Mouse (Mus musculus): ENCODE measurements around the gene Ms4a7. TPM values are rescaled to one million over a fixed set of nuclear protein-coding genes. Genes with fewer than 3 reads are reported as not detected.

Gene Ms4a7
- 1.2 and 2.0 TPM in 2 replicates for polyA plus RNA-seq (2012; rRNA removed)

DNA sequence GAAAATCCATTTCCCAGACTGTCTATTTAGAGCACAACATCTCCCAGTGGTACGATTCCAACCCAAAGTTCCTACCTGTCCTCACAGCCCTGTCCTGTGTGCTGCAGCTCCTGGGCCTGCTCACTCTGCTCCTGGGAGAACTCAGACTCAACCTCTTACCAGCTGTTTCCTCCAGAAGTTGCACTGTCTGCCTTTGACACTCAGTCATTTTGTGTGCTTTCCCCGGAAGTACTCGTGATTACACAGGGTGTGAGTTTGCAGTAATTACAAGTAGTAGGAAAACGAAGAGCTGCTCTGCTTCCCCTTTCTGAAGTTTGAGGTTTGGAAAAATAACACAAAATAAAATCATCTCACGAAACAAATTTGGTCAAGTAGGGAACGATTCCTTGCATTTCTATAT lies at the start of gene Ms4a7:
Gene Ms4a7, minus strand, starts transcription at position 215 of the 400 bp plus-strand sequence.
- DNase-seq: no peak
- TF ChIP-seq POLR2A (IDR thresholded peaks at IDR 0.05; ENCODE audit: low read depth, low read length) (no peak), CTCF (conservative IDR thresholded peaks at IDR 0.05; ENCODE audit: insufficient read depth, insufficient read length, low read depth, low read length) (no peak)
- WGBS: 76% methylated on average over 6 of the region's 6 CpGs
- Histone ChIP-seq H3K36me3 (ENCODE audit: control insufficient read depth, insufficient read depth, low read length) (no peaks in the 10 kb centered on the region), H3K27ac (ENCODE audit: insufficient read depth, low read depth, low read length) (no peak within 1 kb of the TSS), H3K4me1 (ENCODE audit: control insufficient read depth, insufficient read depth, low read length) (no peaks in the 10 kb centered on the region), H3K4me3 (ENCODE audit: insufficient read depth, low read depth, low read length) (no peak within 1 kb of the TSS), H3K27me3 (replicated peaks; ENCODE audit: control insufficient read depth, insufficient read depth, low read length) (no peaks in the 10 kb centered on the region)

DNA sequence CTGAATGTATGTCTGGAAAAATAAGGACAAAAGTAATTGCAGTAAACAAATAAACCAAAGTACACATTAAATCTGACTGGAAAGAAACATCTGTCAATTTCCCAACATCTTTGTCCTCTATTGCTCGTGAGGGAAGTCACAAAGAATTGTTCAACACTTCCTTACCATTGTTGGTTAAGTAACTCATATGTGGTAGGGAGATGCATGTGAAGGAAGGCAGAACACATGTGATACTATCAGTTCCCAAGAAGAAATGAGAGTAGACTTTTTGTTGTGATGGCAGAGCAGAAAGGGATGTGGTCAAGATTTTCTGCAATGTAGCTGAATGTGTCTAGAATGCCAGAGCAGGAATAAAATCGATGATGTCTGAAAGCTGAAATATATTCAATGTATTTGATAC lies 40.5 kb upstream of the Ms4a7 start:
- 69% methylated on average over 2 of the region's 2 CpGs for WGBS
- Histone ChIP-seq H3K27ac (ENCODE audit: insufficient read depth, low read depth, low read length) (no peak overlapping the region), H3K27me3 (replicated peaks; ENCODE audit: control insufficient read depth, insufficient read depth, low read length) (no peaks in the 10 kb centered on the region; the same call in 1 of the 2 replicates), H3K4me1 (ENCODE audit: control insufficient read depth, insufficient read depth, low read length) (no peaks in the 10 kb centered on the region), H3K4me3 (ENCODE audit: insufficient read depth, low read depth, low read length) (no peak overlapping the region), H3K36me3 (ENCODE audit: control insufficient read depth, insufficient read depth, low read length) (no peaks in the 10 kb centered on the region)
- TF ChIP-seq POLR2A (IDR thresholded peaks at IDR 0.05; ENCODE audit: low read depth, low read length) (no peak), CTCF (conservative IDR thresholded peaks at IDR 0.05; ENCODE audit: insufficient read depth, insufficient read length, low read depth, low read length) (no peak)
- no peak for DNase-seq

DNA sequence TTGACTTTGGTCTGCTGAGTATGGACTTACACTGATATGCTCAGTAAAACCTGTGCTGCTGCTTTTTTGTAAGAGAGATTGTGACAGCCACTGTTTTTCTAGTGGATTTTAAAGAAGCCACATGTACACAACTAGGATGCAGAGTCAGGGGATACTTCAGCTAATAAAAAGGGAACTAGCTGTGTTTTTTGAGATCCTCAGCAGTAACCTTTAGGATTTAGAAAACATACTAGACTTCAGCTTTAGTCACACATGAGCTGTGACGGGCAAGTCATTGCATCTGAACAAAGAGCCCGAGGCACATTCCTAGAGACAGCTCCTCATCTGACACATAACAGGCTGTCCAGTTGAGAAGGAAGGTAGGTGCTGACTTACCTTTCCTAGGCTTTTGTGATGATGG lies 39.3 kb upstream of the Ms4a7 start, which contains the start of gene Ms4a4a:
Gene Ms4a4a, plus strand, starts transcription at position 251 of the 400 bp plus-strand sequence.
- no peak for DNase-seq
- TF ChIP-seq CTCF (conservative IDR thresholded peaks at IDR 0.05; ENCODE audit: insufficient read depth, insufficient read length, low read depth, low read length) (no peak), POLR2A (IDR thresholded peaks at IDR 0.05; ENCODE audit: low read depth, low read length) (no peak)
- Histone ChIP-seq H3K4me1 (ENCODE audit: control insufficient read depth, insufficient read depth, low read length) (no peaks in the 10 kb centered on the region), H3K36me3 (ENCODE audit: control insufficient read depth, insufficient read depth, low read length) (no peaks in the 10 kb centered on the region), H3K4me3 (ENCODE audit: insufficient read depth, low read depth, low read length) (no peak within 1 kb of the TSS), H3K27ac (ENCODE audit: insufficient read depth, low read depth, low read length) (no peak within 1 kb of the TSS), H3K27me3 (replicated peaks; ENCODE audit: control insufficient read depth, insufficient read depth, low read length) (no peaks in the 10 kb centered on the region; the same call in 1 of the 2 replicates)
- WGBS: 71% methylated on average over 2 of the region's 2 CpGs

DNA sequence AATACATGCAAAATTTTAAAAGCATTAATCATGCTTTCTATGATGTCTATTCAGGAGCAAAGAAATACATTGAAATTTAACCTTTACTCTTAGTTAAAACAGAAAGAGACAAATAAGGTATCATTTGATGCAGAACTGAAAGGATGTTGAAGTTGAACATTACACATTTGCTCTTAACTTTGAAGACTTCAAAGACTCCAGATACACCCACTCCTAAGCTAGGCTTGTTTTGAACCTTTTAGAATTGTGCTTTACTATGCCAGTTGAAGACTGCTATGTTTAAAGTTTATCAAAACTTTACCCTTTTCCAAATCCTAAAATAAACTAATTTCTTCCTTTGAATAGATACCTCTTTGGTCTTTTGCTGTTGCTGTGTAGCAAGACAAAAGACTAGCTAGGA lies 35.2 kb upstream of the Ms4a7 start:
- H3K27me3 ChIP-seq (replicated peaks; ENCODE audit: control insufficient read depth, insufficient read depth, low read length): no peaks in the 10 kb centered on the region
- H3K27ac ChIP-seq (ENCODE audit: insufficient read depth, low read depth, low read length): no peak overlapping the region
- H3K36me3 ChIP-seq (ENCODE audit: control insufficient read depth, insufficient read depth, low read length): no peaks in the 10 kb centered on the region
- H3K4me3 ChIP-seq (ENCODE audit: insufficient read depth, low read depth, low read length): no peak overlapping the region
- no peaks in the 10 kb centered on the region for H3K4me1 ChIP-seq (ENCODE audit: control insufficient read depth, insufficient read depth, low read length)
- no peak for TF ChIP-seq CTCF (conservative IDR thresholded peaks at IDR 0.05; ENCODE audit: insufficient read depth, insufficient read length, low read depth, low read length)
- no peak for TF ChIP-seq POLR2A (IDR thresholded peaks at IDR 0.05; ENCODE audit: low read depth, low read length)
- DNase-seq: no peak

DNA sequence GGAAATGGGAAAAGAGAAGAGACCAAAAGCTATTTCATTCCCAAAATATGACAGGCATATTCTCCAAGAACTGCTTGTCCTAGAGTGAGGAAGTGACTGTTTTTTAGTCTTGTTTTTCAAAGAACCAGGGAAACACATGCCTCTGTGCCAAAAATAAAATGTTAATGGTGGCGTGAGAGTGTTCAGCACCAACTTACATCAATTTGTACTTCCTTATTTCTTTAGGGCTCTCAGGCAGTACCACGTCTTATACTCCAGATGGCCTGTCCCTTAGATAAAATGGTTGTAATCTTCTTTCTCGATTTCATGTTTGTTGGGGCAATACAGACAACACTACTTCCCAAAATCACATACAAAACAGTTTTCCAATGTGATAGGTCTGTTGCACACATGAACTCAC lies 32.4 kb upstream of the Ms4a7 start:
- DNase-seq: no peak
- H3K4me1 ChIP-seq (ENCODE audit: control insufficient read depth, insufficient read depth, low read length): no peaks in the 10 kb centered on the region
- 82% methylated on average over 3 of the region's 3 CpGs for whole genome bisulfite sequencing
- no peaks in the 10 kb centered on the region for H3K36me3 ChIP-seq (ENCODE audit: control insufficient read depth, insufficient read depth, low read length)
- no peak overlapping the region for H3K4me3 ChIP-seq (ENCODE audit: insufficient read depth, low read depth, low read length)
- H3K27me3 ChIP-seq (replicated peaks; ENCODE audit: control insufficient read depth, insufficient read depth, low read length): no peaks in the 10 kb centered on the region
- no peak overlapping the region for H3K27ac ChIP-seq (ENCODE audit: insufficient read depth, low read depth, low read length)
- TF ChIP-seq CTCF (conservative IDR thresholded peaks at IDR 0.05; ENCODE audit: insufficient read depth, insufficient read length, low read depth, low read length) (no peak), POLR2A (IDR thresholded peaks at IDR 0.05; ENCODE audit: low read depth, low read length) (no peak)

DNA sequence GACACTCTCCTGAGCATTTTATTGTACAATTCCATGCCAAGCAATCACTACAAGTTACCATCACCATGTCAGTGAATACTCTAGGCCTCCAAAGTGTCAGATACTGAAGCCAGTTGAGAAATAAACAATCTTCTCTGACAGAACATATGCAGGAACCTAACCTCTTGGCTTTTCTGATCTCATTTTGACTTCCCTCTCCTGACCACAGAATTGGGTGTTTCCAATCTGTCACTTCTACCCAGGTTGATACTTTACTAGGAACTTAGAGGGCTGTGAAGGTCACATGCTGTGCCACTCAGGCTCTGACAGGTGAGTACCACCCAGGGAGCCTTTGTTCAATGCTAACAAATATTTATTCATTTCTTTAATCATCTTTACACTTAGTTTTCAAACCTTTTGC lies 26.1 kb upstream of the Ms4a7 start:
- no peak overlapping the region for H3K27ac ChIP-seq (ENCODE audit: insufficient read depth, low read depth, low read length)
- H3K4me3 ChIP-seq (ENCODE audit: insufficient read depth, low read depth, low read length): no peak overlapping the region
- no peaks in the 10 kb centered on the region for H3K27me3 ChIP-seq (replicated peaks; ENCODE audit: control insufficient read depth, insufficient read depth, low read length)
- no peaks in the 10 kb centered on the region for H3K4me1 ChIP-seq (ENCODE audit: control insufficient read depth, insufficient read depth, low read length)
- DNase-seq: no peak
- H3K36me3 ChIP-seq (ENCODE audit: control insufficient read depth, insufficient read depth, low read length): no peaks in the 10 kb centered on the region
- no peak for TF ChIP-seq POLR2A (IDR thresholded peaks at IDR 0.05; ENCODE audit: low read depth, low read length)
- TF ChIP-seq CTCF (conservative IDR thresholded peaks at IDR 0.05; ENCODE audit: insufficient read depth, insufficient read length, low read depth, low read length): no peak

DNA sequence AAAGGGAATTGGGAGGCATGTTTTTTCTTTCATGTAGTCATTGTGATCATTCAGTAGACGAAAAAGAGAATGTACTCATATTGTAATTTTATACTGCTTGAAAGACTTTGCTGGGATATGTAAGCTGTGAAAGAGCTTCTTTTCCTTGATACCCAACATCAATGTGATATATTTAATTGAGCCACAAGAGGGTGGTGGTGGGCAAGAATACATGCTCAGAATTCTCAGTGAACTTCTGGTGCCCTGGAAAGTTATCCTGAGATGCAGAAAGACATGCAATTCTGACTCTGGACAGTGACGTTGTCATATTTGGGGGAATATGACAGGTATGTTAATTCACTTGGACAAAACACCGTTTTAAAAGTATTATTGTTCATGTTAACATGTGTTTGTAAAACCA lies 24.2 kb upstream of the Ms4a7 start:
- H3K4me1 ChIP-seq (ENCODE audit: control insufficient read depth, insufficient read depth, low read length): no peaks in the 10 kb centered on the region
- TF ChIP-seq POLR2A (IDR thresholded peaks at IDR 0.05; ENCODE audit: low read depth, low read length) (no peak), CTCF (conservative IDR thresholded peaks at IDR 0.05; ENCODE audit: insufficient read depth, insufficient read length, low read depth, low read length) (no peak)

DNA sequence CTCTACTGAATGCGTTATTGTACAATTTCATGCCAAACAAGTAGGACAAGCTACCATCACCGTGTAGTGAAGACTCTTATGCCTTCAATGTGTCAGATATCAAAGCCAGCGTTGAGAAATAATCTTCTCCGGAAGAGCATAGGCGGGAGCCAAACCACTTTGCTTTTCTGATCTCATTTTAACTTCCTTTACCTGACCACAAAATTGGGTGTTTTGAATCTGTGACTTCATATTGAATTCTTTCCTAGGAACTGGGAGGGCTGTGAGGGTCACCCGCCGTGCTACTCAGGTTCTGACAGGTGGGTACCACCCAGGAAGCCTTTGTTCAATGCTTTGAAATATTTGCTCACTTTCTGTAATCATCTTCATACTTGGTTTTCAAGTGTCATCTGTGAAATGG lies 19.8 kb upstream of the Ms4a7 start:
- no peak overlapping the region for H3K27ac ChIP-seq (ENCODE audit: insufficient read depth, low read depth, low read length)
- H3K4me3 ChIP-seq (ENCODE audit: insufficient read depth, low read depth, low read length): no peak overlapping the region
- no peaks in the 10 kb centered on the region for H3K27me3 ChIP-seq (replicated peaks; ENCODE audit: control insufficient read depth, insufficient read depth, low read length)
- TF ChIP-seq CTCF (conservative IDR thresholded peaks at IDR 0.05; ENCODE audit: insufficient read depth, insufficient read length, low read depth, low read length) (no peak), POLR2A (IDR thresholded peaks at IDR 0.05; ENCODE audit: low read depth, low read length) (no peak)
- no peaks in the 10 kb centered on the region for H3K4me1 ChIP-seq (ENCODE audit: control insufficient read depth, insufficient read depth, low read length)
- no peak for DNase-seq
- no peaks in the 10 kb centered on the region for H3K36me3 ChIP-seq (ENCODE audit: control insufficient read depth, insufficient read depth, low read length)
- WGBS: 81% methylated on average over 7 of the region's 7 CpGs

More for the DNA sequence above, 24.2 kb upstream of the Ms4a7 start:
- WGBS: 52% methylated on average over 3 of the region's 3 CpGs
- DNase-seq: no peak
- no peaks in the 10 kb centered on the region for H3K27me3 ChIP-seq (replicated peaks; ENCODE audit: control insufficient read depth, insufficient read depth, low read length)
- no peak overlapping the region for H3K4me3 ChIP-seq (ENCODE audit: insufficient read depth, low read depth, low read length)
- no peak overlapping the region for H3K27ac ChIP-seq (ENCODE audit: insufficient read depth, low read depth, low read length)
- no peaks in the 10 kb centered on the region for H3K36me3 ChIP-seq (ENCODE audit: control insufficient read depth, insufficient read depth, low read length)
